Mouse (Mus musculus) common myeloid progenitor, adult 5-6 weeks (primary cell): ENCODE results near the gene Evc2. TPM values are rescaled to one million over a fixed set of nuclear protein-coding genes. Genes with fewer than 3 reads are reported as not detected.

ENCODE experiments used
- ATAC-seq: replicated peaks from 2 replicates; pipeline ENCODE4 v1.8.0; 2016; ENCODE audit warnings: low read depth, mild to moderate bottlenecking, moderate TSS enrichment, inconsistent platforms; ENCODE audit not compliant: poor library complexity, severe bottlenecking
- total RNA-seq: library from RNA; stranded (forward); fragments of 200-1000, 187-1606 nt; gene quantifications from 2 replicates; pipeline ENCODE4 v1.2.3, GENCODE M21; 2017

Gene Evc2
- total RNA-seq, 1 experiment from 2014 or later, result 0.37 TPM

- ATAC-seq, result no peak
Observed at GRCm38 (mm10) chr5:37362618-37363017, 24.3 kb downstream of the Evc2 start.

- no peak for ATAC-seq
Observed at GRCm38 (mm10) chr5:37363284-37363683, 25.0 kb downstream of the Evc2 start.

GRCm38 (mm10) chr5:37365751-37366150 lies 27.5 kb downstream of the Evc2 start:
- ATAC-seq, result no peak

GRCm38 (mm10) chr5:37368796-37369195 lies 30.5 kb downstream of the Evc2 start:
- no peak for ATAC-seq

- ATAC-seq, result no peak
Observed at GRCm38 (mm10) chr5:37377376-37377775, 39.1 kb downstream of the Evc2 start.

GRCm38 (mm10) chr5:37380641-37381040 lies 42.3 kb downstream of the Evc2 start:
- no peak for ATAC-seq

- no peak for ATAC-seq
Observed at GRCm38 (mm10) chr5:37383570-37383969, 45.3 kb downstream of the Evc2 start.

- ATAC-seq, result no peak
Observed at GRCm38 (mm10) chr5:37388646-37389045, 50.3 kb downstream of the Evc2 start.

GRCm38 (mm10) chr5:37389808-37390495 lies 51.7 kb downstream of the Evc2 start:
- no peak for ATAC-seq

GRCm38 (mm10) chr5:37390923-37391322 lies 52.6 kb downstream of the Evc2 start:
- no peak for ATAC-seq

- ATAC-seq, result no peak
Observed at GRCm38 (mm10) chr5:37391901-37392300, 53.6 kb downstream of the Evc2 start.

GRCm38 (mm10) chr5:37395172-37396030 lies 57.1 kb downstream of the Evc2 start:
- no peak for ATAC-seq

- no peak for ATAC-seq
Observed at GRCm38 (mm10) chr5:37419028-37419427, 80.7 kb downstream of the Evc2 start.

GRCm38 (mm10) chr5:37427210-37427609 lies 88.9 kb downstream of the Evc2 start:
- ATAC-seq, result no peak

GRCm38 (mm10) chr5:37435417-37435816 lies 97.1 kb downstream of the Evc2 start:
- no peak for ATAC-seq

GRCm38 (mm10) chr5:37442767-37443166 lies 104.5 kb downstream of the Evc2 start:
- no peak for ATAC-seq

- ATAC-seq, result no peak
Observed at GRCm38 (mm10) chr5:37447546-37447945, 109.2 kb downstream of the Evc2 start.

- no peak for ATAC-seq
Observed at GRCm38 (mm10) chr5:37456590-37456989, 118.3 kb downstream of the Evc2 start.

GRCm38 (mm10) chr5:37457191-37457590 lies 118.9 kb downstream of the Evc2 start:
- no peak for ATAC-seq

GRCm38 (mm10) chr5:37457831-37458230 lies 119.5 kb downstream of the Evc2 start:
- ATAC-seq, result no peak

GRCm38 (mm10) chr5:37458236-37458635 lies 119.9 kb downstream of the Evc2 start:
- no peak for ATAC-seq
